Mouse (Mus musculus) erythroblast, adult 5-6 weeks (primary cell): ENCODE results near the gene Olfr126. TPM values are rescaled to one million over a fixed set of nuclear protein-coding genes. Genes with fewer than 3 reads are reported as not detected.

Experiments
- ATAC-seq: replicated peaks from 2 replicates; pipeline ENCODE4 v1.8.0; 2016; ENCODE audit warnings: moderate number of reproducible peaks, mild to moderate bottlenecking, moderate TSS enrichment, inconsistent platforms; ENCODE audit not compliant: poor library complexity, low FRiP score, severe bottlenecking
- total RNA-seq, 2 experiments: library from RNA; stranded (forward) in 1 of 2; stranded (reverse) in 1 of 2; fragments of 150-400 nt in 1 of 2; fragments of 200-764, 138-1000 nt in 1 of 2; gene quantifications; 2 replicates each; pipeline versions ENCODE4 v1.2.3 to v1.2.4; 2015 to 2017; ENCODE audit warnings: low replicate concordance in 2 of 2

Gene Olfr126
- total RNA-seq (2015; ENCODE audit: low replicate concordance) (not detected in 2 replicates), total RNA-seq (2017; ENCODE audit: low replicate concordance) (not detected in 2 replicates)

DNA sequence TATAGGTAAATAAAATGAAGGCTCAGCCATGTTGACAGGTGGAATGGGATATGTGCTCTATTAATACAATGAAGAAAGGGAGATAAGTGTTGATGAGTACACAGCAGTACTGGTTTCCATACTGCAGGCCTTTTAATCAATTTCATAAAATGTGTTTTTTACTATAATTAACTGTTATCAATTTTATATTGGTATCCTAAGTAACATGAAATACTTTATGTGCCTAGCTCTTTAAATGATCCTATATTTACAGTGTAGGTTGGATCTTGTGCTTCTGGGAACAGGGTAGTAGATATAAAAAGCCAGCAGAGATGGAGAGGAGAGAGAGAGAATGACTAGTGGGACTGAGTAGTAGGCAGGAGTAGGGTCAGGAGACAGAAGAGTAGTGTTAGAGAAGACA lies at the start of gene Olfr126:
Olfr126 (plus strand) TSS at position 301 of the 400 bp plus-strand sequence.
- no peak for ATAC-seq

DNA sequence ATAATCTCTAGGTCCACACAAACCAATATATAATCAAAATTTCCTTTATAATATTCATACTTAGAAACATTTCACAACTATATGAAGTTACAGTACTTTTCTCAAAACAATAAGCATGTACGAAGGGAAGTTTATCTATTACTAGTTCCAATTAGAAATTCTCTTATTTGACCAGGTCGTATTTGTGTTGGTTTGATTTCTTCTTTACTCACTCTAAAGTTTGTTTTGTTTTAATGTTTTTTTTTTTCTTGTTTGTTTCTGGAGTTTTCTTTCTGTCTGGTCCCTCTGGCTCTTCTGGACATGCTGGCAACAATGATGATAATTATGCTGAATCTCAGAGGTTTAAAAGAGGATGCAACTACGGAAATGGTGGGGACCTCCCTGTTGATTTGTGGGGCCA lies 47.7 kb upstream of the Olfr126 start, which contains the start of gene Olfr124:
Olfr124 (plus strand) TSS at position 301 of the 400 bp plus-strand sequence.
- ATAC-seq: no peak

DNA sequence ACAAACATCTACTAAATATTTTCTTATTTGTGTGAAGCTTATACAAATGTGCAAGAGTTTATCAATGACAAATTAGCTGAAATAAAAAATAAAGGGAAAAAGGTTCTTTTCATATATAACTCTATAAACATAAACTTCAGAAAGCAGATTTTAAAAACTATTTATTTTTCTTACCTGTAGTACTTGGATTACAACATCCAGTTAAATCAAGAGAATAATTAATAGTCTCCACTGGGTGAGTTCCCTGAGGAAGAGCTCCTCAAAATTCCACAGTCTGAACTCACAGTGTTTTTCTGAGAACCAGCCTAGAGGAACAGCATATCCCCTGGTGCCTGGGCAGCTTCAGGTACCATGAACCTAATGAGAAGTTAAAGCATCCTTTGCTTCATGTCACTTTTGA lies 14.6 kb upstream of the Olfr126 start, which contains the start of gene Olfr125:
Olfr125 (plus strand) TSS at position 301 of the 400 bp plus-strand sequence.
- ATAC-seq: no peak

DNA sequence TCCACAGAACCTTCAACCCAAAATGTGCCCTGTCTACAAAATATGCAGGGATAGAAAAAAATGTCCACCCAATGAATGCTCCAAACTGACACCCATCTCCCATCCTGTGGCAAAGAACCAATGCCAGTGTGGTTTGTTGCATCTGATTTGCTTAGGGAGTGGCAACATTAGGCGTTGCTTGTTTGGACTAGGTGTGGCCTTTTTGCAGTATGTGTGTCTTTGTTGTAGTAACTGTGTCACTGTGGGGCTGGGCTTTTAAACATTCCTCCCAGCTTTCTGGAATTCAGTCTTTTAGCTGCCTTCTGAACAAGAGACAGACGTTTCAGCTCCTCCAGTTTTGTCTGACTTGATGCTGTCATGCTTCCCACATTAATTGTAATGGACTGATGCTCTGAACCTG lies 16.6 kb downstream of the Olfr126 start:
- no peak for ATAC-seq

DNA sequence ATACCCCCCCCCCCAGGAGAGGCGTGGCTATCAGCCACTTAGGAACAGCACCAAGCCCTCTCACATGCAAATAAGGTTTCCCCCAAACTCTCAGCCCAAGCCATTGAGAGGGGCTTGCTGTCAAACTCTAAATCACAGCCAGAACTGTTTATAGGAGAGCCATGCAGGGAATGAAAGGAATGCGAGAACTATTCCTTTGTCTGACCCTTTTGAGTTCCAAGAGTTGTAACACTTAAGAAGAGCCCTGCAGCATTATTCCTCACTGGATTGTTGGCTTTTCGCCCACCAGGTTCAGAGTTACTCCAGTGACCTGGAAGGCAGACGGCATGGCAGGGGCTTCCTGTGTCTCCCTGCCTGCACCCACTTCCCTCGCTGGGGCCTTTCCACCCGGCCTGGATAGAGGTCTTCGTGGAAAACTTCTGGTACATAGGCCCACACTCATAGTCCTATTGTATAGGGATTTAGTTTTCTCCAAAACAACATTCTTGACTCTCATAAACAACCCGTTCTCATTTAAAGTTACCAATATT lies 22.5 kb downstream of the Olfr126 start:
- ATAC-seq: no peak

DNA sequence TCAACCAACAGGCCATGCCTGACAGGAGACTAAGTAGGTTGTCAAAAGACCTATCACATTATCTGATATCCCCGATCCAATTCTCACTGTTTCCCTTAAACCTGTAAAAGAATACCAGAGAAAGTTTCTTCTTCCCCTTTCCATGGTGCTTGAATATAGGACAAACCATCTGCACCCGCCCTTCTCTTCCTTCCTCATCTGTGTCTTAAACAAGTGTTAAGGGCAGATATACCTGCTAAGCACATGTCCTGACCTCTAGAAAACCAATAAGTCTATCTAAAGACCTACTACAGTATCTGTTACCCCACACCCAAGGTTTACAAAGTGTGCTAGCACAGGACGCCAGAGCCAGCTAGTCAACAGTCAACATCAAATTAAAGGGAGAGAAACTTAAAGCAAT lies 26.5 kb downstream of the Olfr126 start:
- ATAC-seq: no peak

DNA sequence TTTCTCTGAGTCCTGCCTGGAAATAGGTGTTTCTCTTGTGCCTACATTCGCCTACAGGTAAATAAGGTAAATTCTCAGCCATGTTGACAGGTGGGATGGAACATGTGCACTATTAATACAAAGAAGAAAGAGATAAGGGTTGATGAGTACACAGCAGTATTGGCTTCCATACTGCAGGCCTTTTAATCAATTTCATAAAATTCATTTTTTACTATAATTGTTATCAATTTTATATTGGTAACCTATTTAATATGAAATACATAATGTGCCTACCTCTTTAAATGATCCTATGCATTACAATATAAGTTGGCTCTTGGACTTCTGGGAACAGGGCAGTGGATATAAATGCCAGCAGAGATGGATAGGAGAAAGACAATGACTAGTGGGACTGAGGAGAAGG lies 52.9 kb downstream of the Olfr126 start, which contains the start of gene Olfr127:
Olfr127 (plus strand) TSS at position 301 of the 400 bp plus-strand sequence.
- no peak for ATAC-seq

Other genes starting within 250 kb of the Olfr126 start
- not detected in 2 replicates for gene Olfr115, start 220.4 kb upstream of the Olfr126 start, total RNA-seq (2015; ENCODE audit: low replicate concordance)
- not detected in 2 replicates for gene Olfr115, start 220.4 kb upstream of the Olfr126 start, total RNA-seq (2017; ENCODE audit: low replicate concordance)
- gene Olfr116, start 220.3 kb upstream of the Olfr126 start, total RNA-seq (2015; ENCODE audit: low replicate concordance): not detected in 2 replicates
- gene Olfr116, start 220.3 kb upstream of the Olfr126 start, total RNA-seq (2017; ENCODE audit: low replicate concordance): not detected in 2 replicates
- gene Olfr117, start 183.7 kb upstream of the Olfr126 start, total RNA-seq (2015; ENCODE audit: low replicate concordance): not detected in 2 replicates
- not detected in 2 replicates for gene Olfr117, start 183.7 kb upstream of the Olfr126 start, total RNA-seq (2017; ENCODE audit: low replicate concordance)
- gene Olfr118, start 180.5 kb upstream of the Olfr126 start, total RNA-seq (2015; ENCODE audit: low replicate concordance): not detected in 2 replicates
- not detected in 2 replicates for gene Olfr118, start 180.5 kb upstream of the Olfr126 start, total RNA-seq (2017; ENCODE audit: low replicate concordance)
- gene Olfr119, start 150.9 kb upstream of the Olfr126 start, total RNA-seq (2015; ENCODE audit: low replicate concordance): not detected in 2 replicates
- not detected in 2 replicates for gene Olfr119, start 150.9 kb upstream of the Olfr126 start, total RNA-seq (2017; ENCODE audit: low replicate concordance)
- not detected in 2 replicates for gene Olfr120, start 125.7 kb upstream of the Olfr126 start, total RNA-seq (2015; ENCODE audit: low replicate concordance)
- not detected in 2 replicates for gene Olfr120, start 125.7 kb upstream of the Olfr126 start, total RNA-seq (2017; ENCODE audit: low replicate concordance)
- not detected in 2 replicates for gene Olfr121, start 98.6 kb upstream of the Olfr126 start, total RNA-seq (2015; ENCODE audit: low replicate concordance)
- not detected in 2 replicates for gene Olfr121, start 98.6 kb upstream of the Olfr126 start, total RNA-seq (2017; ENCODE audit: low replicate concordance)
- not detected in 2 replicates for gene Olfr122, start 78.9 kb upstream of the Olfr126 start, total RNA-seq (2015; ENCODE audit: low replicate concordance)
- not detected in 2 replicates for gene Olfr122, start 78.9 kb upstream of the Olfr126 start, total RNA-seq (2017; ENCODE audit: low replicate concordance)
- not detected in 2 replicates for gene Olfr123, start 54.0 kb upstream of the Olfr126 start, total RNA-seq (2015; ENCODE audit: low replicate concordance)
- not detected in 2 replicates for gene Olfr123, start 54.0 kb upstream of the Olfr126 start, total RNA-seq (2017; ENCODE audit: low replicate concordance)
- not detected in 2 replicates for gene Olfr124, start 47.6 kb upstream of the Olfr126 start, total RNA-seq (2015; ENCODE audit: low replicate concordance)
- gene Olfr124, start 47.6 kb upstream of the Olfr126 start, total RNA-seq (2017; ENCODE audit: low replicate concordance): not detected in 2 replicates
- gene Olfr125, start 14.5 kb upstream of the Olfr126 start, total RNA-seq (2015; ENCODE audit: low replicate concordance): not detected in 2 replicates
- not detected in 2 replicates for gene Olfr125, start 14.5 kb upstream of the Olfr126 start, total RNA-seq (2017; ENCODE audit: low replicate concordance)
- not detected in 2 replicates for gene Olfr127, start 53.0 kb downstream of the Olfr126 start, total RNA-seq (2015; ENCODE audit: low replicate concordance)
- gene Olfr127, start 53.0 kb downstream of the Olfr126 start, total RNA-seq (2017; ENCODE audit: low replicate concordance): 0.14 TPM in 1 of 2 replicates, not detected in the other
- gene Olfr128, start 73.1 kb downstream of the Olfr126 start, total RNA-seq (2015; ENCODE audit: low replicate concordance): not detected in 2 replicates
- not detected in 2 replicates for gene Olfr128, start 73.1 kb downstream of the Olfr126 start, total RNA-seq (2017; ENCODE audit: low replicate concordance)
- gene Olfr761, start 105.6 kb downstream of the Olfr126 start, total RNA-seq (2015; ENCODE audit: low replicate concordance): not detected in 2 replicates
- not detected in 2 replicates for gene Olfr761, start 105.6 kb downstream of the Olfr126 start, total RNA-seq (2017; ENCODE audit: low replicate concordance)
- not detected in 2 replicates for gene Olfr129, start 212.6 kb downstream of the Olfr126 start, total RNA-seq (2015; ENCODE audit: low replicate concordance)
- not detected in 2 replicates for gene Olfr129, start 212.6 kb downstream of the Olfr126 start, total RNA-seq (2017; ENCODE audit: low replicate concordance)
- gene Olfr130, start 216.4 kb downstream of the Olfr126 start, total RNA-seq (2015; ENCODE audit: low replicate concordance): not detected in 2 replicates
- gene Olfr130, start 216.4 kb downstream of the Olfr126 start, total RNA-seq (2017; ENCODE audit: low replicate concordance): not detected in 2 replicates
- gene Olfr131, start 241.2 kb downstream of the Olfr126 start, total RNA-seq (2015; ENCODE audit: low replicate concordance): not detected in 2 replicates
- gene Olfr131, start 241.2 kb downstream of the Olfr126 start, total RNA-seq (2017; ENCODE audit: low replicate concordance): not detected in 2 replicates